Mouse (Mus musculus) T-helper 2 cell (primary cell): ENCODE measurements around the gene Dnase2a.

Source experiments
- in situ Hi-C: fragments of 300-600 bp; cut with MboI, MseI; formaldehyde crosslinking; loops from one replicate; pipeline ENCODE4 v1.15.1; 2025; ENCODE audit warnings: high pct_unique_total_duplicates

Gene Dnase2a

DNA sequence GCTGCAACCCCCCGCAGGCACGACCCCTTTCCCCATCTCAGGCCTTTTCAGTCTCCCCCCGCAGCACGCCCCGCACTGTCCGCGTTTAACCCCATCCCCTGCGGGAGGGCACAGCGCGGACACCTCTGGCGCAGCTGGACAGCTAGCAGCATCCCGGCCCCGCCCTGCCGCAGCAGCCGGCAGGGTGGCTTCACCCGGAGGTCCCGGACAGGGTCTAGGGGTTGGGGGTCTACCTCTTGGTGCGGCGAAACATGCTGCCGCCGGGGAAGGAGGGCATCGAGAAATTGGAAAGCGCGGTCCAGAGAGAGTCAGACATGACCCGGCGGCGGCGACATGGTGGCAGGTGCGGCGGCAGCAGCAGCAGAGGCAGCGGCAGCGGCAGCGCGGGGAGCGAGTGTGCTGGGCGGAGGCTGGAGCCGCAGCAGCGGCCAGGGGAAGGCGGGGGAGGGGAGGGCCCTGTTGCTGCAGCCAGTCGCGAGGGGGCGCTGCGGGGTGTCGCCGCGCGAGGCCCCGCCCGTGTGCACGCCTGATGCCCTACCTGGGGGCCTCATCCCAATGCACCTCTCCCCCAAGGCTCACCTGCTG is 28.7 kb downstream of the Dnase2a start, which contains the start of gene Mast1:
Gene Mast1, minus strand, starts transcription at position 398 of the 585 bp plus-strand sequence.
- in situ Hi-C loops = no loop called here

- in situ Hi-C loops = no loop called here
These were observed 29.5 kb downstream of the Dnase2a start for GRCm38 (mm10) chr8:84937620-84938485.

DNA sequence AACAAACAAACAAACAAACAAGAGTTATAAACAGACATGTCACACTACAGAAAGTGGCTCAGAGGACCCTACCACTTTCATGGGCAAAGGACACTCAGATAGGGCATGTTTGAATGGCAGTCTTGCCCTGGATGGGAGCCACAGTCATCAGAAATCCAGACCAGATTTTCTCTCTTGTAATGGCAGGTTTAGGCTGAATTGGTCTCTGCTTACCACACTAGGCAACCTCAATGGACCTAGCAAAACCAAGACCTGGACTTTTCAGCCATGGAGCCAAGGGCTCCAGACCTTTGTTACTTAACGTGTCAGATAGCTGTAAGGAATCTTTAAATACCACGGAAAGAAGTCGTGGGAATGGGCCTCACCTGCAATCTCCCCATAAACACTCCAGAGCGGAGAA is 35.3 kb downstream of the Dnase2a start:
- in situ Hi-C loops = no loop called here

DNA sequence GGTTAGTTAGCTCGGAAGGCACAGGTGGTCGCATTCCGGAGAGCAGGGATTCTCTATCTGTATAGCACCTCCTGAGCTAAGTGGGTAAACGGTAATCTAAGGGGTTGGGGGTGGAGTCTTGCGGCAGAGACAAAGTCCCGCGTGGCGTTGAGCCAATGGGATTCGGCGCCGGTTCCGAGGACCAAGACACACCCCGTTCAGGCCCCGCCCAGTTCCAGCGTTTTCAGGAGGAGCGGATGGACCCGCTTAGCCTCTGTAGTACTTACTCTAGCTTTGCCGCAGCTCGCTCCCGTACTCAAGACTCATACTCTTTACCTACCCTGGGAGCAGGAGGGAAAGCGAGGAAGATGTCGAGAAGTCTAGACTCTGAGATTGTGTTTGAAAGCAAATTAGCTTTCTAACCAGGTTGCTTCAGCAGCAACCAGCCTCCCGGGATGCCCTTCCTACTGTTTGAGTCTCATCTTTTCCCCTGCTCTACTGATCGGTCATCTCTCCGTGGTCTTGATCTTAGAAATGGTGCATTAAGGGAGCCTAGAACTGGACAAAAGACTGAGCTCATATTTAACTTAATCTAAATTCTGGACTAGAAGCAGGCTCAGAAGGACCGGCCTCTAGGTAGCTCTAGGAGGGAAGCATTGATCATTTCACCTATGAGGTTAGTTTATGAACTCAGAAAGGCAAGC is 36.3 kb downstream of the Dnase2a start:
- in situ Hi-C loops = no loop called here

- in situ Hi-C loops = no loop called here
These were observed 36.9 kb downstream of the Dnase2a start for GRCm38 (mm10) chr8:84945235-84945632.

DNA sequence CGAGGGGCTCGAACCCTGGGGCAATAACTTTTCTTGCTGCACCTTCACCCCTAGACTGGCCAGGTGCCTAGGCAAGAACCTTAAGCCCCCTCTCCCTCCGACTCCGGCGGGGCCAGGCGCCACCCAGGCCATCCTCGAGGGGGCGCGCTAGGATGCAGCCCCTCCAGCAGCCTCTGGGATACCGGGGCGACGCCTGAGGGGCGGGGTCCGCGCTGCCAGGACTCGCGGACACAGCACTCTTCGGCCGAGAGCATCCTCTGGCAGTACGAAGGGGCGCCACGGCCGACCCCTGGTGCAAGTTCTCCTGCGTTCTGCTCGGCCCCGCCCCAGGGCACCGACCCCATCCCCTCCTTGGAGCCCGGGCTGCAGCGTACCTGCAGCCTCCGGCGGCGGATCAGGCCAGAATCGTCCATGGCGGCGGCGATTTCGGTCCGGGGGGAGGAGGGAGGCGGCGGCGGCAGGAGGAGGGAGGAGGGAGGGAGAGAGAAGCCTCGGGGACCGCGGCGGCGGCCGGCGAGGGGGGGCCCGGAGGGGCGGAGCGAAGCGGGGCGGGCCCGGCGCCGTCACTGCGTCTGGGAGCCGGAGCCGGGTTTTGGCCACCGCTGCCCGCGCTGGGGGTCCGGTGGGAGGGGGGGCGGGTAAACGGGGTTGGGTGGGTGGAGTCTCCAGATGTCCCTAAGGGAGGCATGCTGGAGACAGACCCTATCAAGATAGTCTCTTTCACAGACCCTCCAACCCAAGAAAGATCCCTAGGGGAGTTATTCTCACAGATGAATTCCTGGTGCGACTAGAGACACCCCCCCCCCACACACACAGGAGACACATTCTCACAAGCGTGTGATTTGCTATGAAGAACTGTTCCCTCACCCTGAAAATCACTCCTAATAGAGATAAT is 37.5 kb downstream of the Dnase2a start:
- in situ Hi-C loops = no loop called here

DNA sequence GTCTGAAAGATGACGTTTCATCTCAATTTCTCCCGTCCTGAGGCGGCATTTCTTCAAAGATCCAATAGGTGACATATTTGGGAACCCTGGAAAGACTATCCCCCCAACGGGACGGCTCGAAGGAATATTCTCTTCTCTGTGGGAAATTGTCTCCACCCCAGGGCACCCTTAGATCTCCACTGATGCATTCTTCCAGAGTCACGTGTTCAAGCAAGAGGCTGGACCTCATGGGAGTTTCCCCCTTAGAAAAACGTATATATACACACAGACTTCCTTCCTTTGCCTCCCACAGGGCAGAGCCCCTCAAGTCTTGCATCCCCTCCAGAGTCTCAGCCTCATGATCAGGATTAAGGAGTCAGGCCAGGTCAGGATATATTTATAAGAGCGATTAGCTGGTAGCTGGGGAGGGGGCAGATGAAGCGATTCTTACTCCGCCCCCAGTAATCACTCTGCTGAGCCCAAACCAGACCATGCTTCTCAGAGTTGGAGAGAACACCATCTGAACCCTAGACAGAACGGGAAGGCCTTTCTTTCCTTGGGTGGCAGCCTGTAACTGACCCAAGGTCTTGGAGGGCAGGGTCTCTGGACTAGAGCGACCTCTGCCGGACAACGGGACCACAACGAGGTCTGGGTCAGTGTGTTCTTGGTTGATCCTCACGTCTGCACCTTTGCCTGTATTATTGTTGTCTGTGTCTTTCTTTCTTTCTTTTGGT is 38.3 kb downstream of the Dnase2a start, which contains the start of gene Rtbdn:
Gene Rtbdn, plus strand, starts transcription at position 464 of the 713 bp plus-strand sequence.
- in situ Hi-C loops = no loop called here

GRCm38 (mm10) chr8:84947241-84947545 is 38.8 kb downstream of the Dnase2a start:
- in situ Hi-C loops = no loop called here

GRCm38 (mm10) chr8:84949753-84950152 is 41.4 kb downstream of the Dnase2a start:
- in situ Hi-C loops = no loop called here

GRCm38 (mm10) chr8:84952612-84953255 is 44.4 kb downstream of the Dnase2a start:
- in situ Hi-C loops = no loop called here

DNA sequence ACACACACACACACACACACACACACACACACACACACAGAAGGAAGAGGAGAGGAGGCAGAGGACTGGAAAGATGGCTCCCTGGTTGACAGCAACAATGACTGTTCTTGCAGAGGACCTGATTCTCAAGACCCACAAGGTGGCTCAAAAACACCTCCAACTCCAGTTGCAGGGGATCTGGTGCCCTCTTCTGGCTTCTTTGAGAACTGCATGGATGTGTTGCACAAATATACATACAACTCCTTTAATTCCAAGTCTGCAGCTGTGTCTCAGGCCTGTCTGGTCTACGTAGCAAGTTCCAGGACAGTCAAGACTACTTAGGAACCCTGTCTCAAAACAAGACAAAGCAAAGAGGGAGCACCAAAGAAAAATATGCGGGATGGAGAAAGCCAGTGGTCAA is 48.4 kb downstream of the Dnase2a start:
- in situ Hi-C loops = no loop called here

DNA sequence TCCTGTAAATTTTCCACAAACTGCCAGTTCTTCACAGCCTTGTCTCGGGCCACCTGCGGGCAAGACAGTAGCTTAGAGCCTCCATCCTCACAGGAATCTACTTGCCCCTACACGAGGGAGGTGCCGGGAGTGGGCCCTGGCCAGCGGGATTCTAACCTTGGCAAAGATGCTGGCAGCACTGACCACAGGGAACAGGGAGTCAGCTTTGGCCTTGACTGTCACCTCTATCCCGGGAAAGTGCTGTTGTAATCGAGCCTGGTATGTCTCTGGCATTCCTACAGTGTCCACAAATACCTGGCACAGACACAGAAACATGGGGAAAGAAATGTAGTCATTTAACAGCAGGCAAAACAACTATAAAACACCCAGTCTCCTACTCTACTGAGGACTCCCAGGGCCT is 51.5 kb downstream of the Dnase2a start:
- in situ Hi-C loops = no loop called here

- in situ Hi-C loops = no loop called here
These were observed 55.6 kb downstream of the Dnase2a start for GRCm38 (mm10) chr8:84963952-84964351.

DNA sequence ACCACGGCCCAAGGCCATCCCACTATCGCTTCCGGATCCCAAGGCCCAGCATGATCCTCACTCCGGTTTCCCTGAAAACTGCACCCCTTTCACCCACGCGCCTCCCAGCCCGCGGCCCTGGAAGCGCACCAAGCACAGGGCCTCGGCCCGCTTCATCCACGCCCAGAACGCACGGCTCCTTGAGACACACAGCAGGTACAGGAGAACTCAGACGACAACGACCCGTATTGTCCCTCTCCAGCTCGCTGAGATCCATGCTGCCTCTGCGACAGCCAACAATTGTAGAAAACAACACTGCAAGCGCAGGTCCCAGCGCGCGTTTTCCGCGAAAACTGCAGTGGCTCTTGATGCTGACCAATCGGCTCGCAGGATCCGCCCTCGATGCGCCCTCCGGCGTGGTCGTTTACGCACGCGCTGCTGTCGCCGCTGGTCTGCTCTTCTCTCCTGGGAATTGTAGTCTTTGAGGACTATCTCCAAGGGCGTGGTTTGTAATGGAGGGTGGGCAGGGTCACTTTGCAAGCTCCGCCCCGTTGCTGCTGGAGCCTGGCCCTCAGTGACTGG is 57.5 kb downstream of the Dnase2a start:
- in situ Hi-C loops = loop anchor here (5.0 kb wide), 1 partner anchor 96 kb away; the partner anchor contains the start of gene Fbxw9

DNA sequence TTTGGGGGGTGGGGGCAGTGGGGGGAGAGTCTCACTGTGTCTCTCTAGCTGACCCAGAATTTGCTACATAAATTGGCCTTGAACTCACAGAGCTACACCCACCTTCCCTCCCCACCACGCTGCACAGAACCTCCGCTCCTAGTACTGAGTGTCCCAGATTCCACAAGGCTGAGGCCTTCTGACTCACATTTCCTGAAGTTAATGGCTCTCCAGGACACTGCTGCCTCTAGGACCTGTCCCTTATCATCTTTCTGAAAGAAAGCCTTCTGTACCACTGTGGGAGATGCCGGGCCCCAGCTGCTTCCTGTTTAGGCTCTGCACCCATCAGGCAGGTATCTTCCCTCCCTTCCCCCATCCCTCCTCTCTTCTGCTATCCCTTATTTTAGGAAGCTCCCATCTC is 58.2 kb downstream of the Dnase2a start:
- in situ Hi-C loops = loop anchor here (5.0 kb wide), 1 partner anchor 96 kb away; the partner anchor contains the start of gene Fbxw9

- in situ Hi-C loops = loop anchor here (5.0 kb wide), 1 partner anchor 95 kb away; the partner anchor contains the start of gene Fbxw9
These were observed 59.4 kb downstream of the Dnase2a start for GRCm38 (mm10) chr8:84967532-84968304.

DNA sequence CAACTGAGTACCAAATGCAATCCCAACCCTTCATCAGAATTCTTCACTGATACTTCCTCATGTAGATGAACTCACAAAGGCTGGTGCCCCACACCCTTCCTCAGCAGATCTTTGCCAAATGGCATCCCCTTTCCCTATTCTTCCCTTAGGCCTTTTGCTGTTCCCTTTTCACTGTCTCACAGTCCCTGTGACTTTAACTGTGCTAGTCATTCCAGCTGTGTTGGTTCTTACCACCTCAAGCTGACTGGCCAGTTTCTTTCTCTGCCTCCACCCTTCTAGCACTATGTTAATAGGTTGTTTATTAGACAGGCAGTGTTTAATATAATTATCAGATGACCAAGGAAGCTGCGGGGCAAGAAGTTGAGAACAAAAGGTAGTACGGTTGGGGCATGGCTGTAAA is 60.3 kb downstream of the Dnase2a start:
- in situ Hi-C loops = loop anchor here (5.0 kb wide), 1 partner anchor 94 kb away; the partner anchor contains the start of gene Fbxw9

DNA sequence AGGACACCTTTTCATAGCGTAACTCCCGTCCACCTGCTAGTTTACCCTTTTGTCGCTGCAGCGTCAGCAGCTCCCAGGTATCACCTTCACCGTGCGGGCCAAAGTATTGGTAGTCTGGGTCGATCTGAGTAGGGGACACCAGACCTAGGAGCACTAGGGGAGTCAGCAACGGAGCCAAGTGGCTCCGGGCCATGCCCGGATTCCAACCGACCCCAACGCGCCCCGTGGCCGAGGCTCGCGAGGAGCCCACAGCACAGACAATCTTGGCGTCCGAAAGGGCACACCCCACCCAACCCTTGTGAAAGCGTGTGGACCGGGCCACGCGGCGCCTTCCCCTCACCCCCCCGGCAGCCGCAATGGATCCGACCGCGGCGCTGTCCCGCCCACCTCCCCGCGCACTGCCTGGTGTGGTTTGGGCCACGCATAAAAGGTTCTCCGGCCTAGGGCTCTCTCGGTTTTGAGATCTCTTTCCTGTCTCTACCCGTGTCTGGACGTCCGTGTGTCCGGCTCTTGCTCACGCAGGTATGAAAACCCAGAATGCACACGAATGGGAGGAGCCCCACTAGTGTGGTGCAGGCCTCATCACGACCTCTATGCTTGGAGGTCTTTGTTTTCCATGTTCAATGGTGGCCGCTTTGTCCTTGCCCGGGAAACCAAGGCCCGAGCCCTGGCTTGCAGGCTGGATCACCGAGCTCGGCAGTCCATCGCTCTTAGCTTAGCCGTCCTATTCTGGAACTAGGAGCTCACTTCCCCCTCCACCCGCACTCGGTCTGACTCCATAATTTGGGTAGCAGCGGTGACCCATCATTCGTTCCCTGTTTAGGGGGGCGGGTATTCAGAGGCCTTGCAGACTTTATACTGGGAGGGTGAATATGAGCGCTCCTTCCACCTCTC is 61.1 kb downstream of the Dnase2a start, which contains the start of the genes Gm49661, Prdx2 and Rnaseh2a:
Gene Gm49661, minus strand, starts transcription at position 193 of the 894 bp plus-strand sequence.
Gene Prdx2, plus strand, starts transcription at position 347 of the 894 bp plus-strand sequence.
Gene Rnaseh2a, minus strand, starts transcription at position 527 of the 894 bp plus-strand sequence.
- in situ Hi-C loops = loop anchor here (5.0 kb wide), 1 partner anchor 93 kb away; the partner anchor contains the start of gene Fbxw9
